Mouse (Mus musculus) cerebellum, adult 8-10 months (tissue): ENCODE results near the gene Xpnpep3.
"Not testable (repeated sequence)": the region's sequence is repeated elsewhere in the genome, so short reads cannot be mapped to it uniquely, and the experiment has no call there.

Experiments
- DNase-seq: peaks from one replicate; pipeline ENCODE4 v3.0.0; 2022

Gene Xpnpep3

GRCm38 (mm10) chr15:81405008-81405407 is 5.1 kb downstream of the Xpnpep3 start:
- DNase-seq = no peak

- DNase-seq = no peak
Measured at GRCm38 (mm10) chr15:81408199-81408598, 8.3 kb downstream of the Xpnpep3 start, which contains the start of gene Dnajb7. Gene Dnajb7, minus strand, starts transcription at chr15:81408299.

GRCm38 (mm10) chr15:81416763-81417310 is 16.9 kb downstream of the Xpnpep3 start:
- not testable (repeated sequence) for DNase-seq

GRCm38 (mm10) chr15:81418065-81418464 is 18.1 kb downstream of the Xpnpep3 start:
- no peak for DNase-seq

GRCm38 (mm10) chr15:81421454-81421853 is 21.5 kb downstream of the Xpnpep3 start:
- no peak for DNase-seq

GRCm38 (mm10) chr15:81422156-81422681 is 22.3 kb downstream of the Xpnpep3 start:
- no peak for DNase-seq

GRCm38 (mm10) chr15:81425311-81425710 is 25.4 kb downstream of the Xpnpep3 start:
- DNase-seq = no peak

GRCm38 (mm10) chr15:81427947-81428346 is 28.0 kb downstream of the Xpnpep3 start:
- no peak for DNase-seq

GRCm38 (mm10) chr15:81431195-81431594 is 31.3 kb downstream of the Xpnpep3 start:
- no peak for DNase-seq

GRCm38 (mm10) chr15:81438345-81438744 is 38.4 kb downstream of the Xpnpep3 start:
- no peak for DNase-seq

- DNase-seq = no peak
Measured at GRCm38 (mm10) chr15:81439236-81439635, 39.3 kb downstream of the Xpnpep3 start.

- DNase-seq = peak; percentile 69
Measured at GRCm38 (mm10) chr15:81448463-81448862, 48.5 kb downstream of the Xpnpep3 start.

- DNase-seq = no peak
Measured at GRCm38 (mm10) chr15:81461523-81461922, 61.6 kb downstream of the Xpnpep3 start.

- no peak for DNase-seq
Measured at GRCm38 (mm10) chr15:81465016-81465660, 65.2 kb downstream of the Xpnpep3 start.

GRCm38 (mm10) chr15:81465901-81466737 is 66.2 kb downstream of the Xpnpep3 start, which contains the start of gene Rbx1:
Gene Rbx1, plus strand, starts transcription at chr15:81466296.
- peak; percentile 99 for DNase-seq

- no peak for DNase-seq
Measured at GRCm38 (mm10) chr15:81466738-81467113, 66.8 kb downstream of the Xpnpep3 start.

GRCm38 (mm10) chr15:81470735-81471134 is 70.8 kb downstream of the Xpnpep3 start:
- DNase-seq = no peak

- DNase-seq = no peak
Measured at GRCm38 (mm10) chr15:81472256-81472655, 72.3 kb downstream of the Xpnpep3 start.

- DNase-seq = peak; percentile 24
Measured at GRCm38 (mm10) chr15:81475654-81476053, 75.7 kb downstream of the Xpnpep3 start.

GRCm38 (mm10) chr15:81476597-81476996 is 76.7 kb downstream of the Xpnpep3 start:
- no peak for DNase-seq

- DNase-seq = no peak
Measured at GRCm38 (mm10) chr15:81479446-81480213, 79.7 kb downstream of the Xpnpep3 start.

GRCm38 (mm10) chr15:81480284-81480683 is 80.3 kb downstream of the Xpnpep3 start:
- DNase-seq = not testable (repeated sequence)

- peak; percentile 50 for DNase-seq
Measured at GRCm38 (mm10) chr15:81480977-81481379, 81.0 kb downstream of the Xpnpep3 start.
